ENCODE assay signal across 9 mouse cellular contexts in genomic region chr12:80861916-80862315, GRCm38 (mm10).
A peak's percentile ranks its signal among the peaks of the same experiment; 100 is the strongest.
DNase-seq lines count a peak whose midpoint lies in the region; ATAC-seq and TF ChIP-seq lines count a peak whose summit lies in the region.
"Had no signal": no experiment of that assay in that cellular context is flagged by ENCODE, and none has a peak within 500 bp of the region (broad histone marks: within the 10 kb centered on the region; RNA-seq: fewer than 3 reads in every experiment).

No protein-coding gene starts in this region.

- no peaks in the 10 kb centered on the region for H3K9me3 ChIP-seq in heart, embryonic 15.5 days (replicated peaks)
- H3K9me3 ChIP-seq in liver, embryonic 12.5 days (replicated peaks): no peaks in the 10 kb centered on the region
- no peaks in the 10 kb centered on the region for H3K9me3 ChIP-seq in midbrain, postnatal 0 days (ENCODE audit: low read length)
- H3K9me3 ChIP-seq: liver, embryonic 13.5 days; neural tube, embryonic 12.5 days had no signal

- H3K9ac ChIP-seq in heart, embryonic 15.5 days: no peak overlapping the region
- no peak overlapping the region for H3K9ac ChIP-seq in liver, embryonic 12.5 days
- H3K9ac ChIP-seq in midbrain, postnatal 0 days (replicated peaks; ENCODE audit: low read length, poor library complexity, severe bottlenecking): no peak overlapping the region
- H3K9ac ChIP-seq: liver, embryonic 13.5 days; neural tube, embryonic 12.5 days had no signal

- peaks cover 32% of the 10 kb centered on the region for H3K4me1 ChIP-seq in heart, embryonic 15.5 days (replicated peaks)
- peaks cover 43% of the 10 kb centered on the region for H3K4me1 ChIP-seq in bone marrow macrophage, adult 2 months (ENCODE audit: control insufficient read depth, insufficient read depth, low read length)
- peaks cover 34% of the 10 kb centered on the region for H3K4me1 ChIP-seq in liver, embryonic 12.5 days
- H3K4me1 ChIP-seq in midbrain, postnatal 0 days (ENCODE audit: insufficient read depth, low read length): peaks cover 3% of the 10 kb centered on the region; the same call in 1 of the 2 replicates

- intact Hi-C loops in heart, postnatal 10 days (cut with DNase I): no loop called here

- DNase-seq in heart, postnatal 10 days: no peak
- peak; percentile 98 for DNase-seq in brain, adult 2 months (ENCODE audit: low read depth, low spot score)
- DNase-seq in embryo, embryonic 10.5 days (ENCODE audit: low spot score): peak; percentile 60
- DNase-seq in midbrain, postnatal 0 days (ENCODE audit: low spot score): no peak
- DNase-seq: liver, embryonic 13.5 days had no signal

- no peaks in the 10 kb centered on the region for H3K36me3 ChIP-seq in heart, embryonic 15.5 days
- H3K36me3 ChIP-seq in liver, embryonic 12.5 days: peaks cover 14% of the 10 kb centered on the region
- H3K36me3 ChIP-seq in midbrain, postnatal 0 days (ENCODE audit: insufficient read depth, low read length): no peaks in the 10 kb centered on the region
- H3K36me3 ChIP-seq: neural tube, embryonic 12.5 days had no signal

- TF ChIP-seq CTCF in bone marrow macrophage, adult 2 months (IDR thresholded peaks at IDR 0.05; ENCODE audit: low read depth, low read length): no peak
- TF ChIP-seq CTCF in midbrain, postnatal 0 days (IDR thresholded peaks at IDR 0.05): no peak

- H3K27me3 ChIP-seq in heart, embryonic 15.5 days: no peaks in the 10 kb centered on the region
- no peaks in the 10 kb centered on the region for H3K27me3 ChIP-seq in liver, embryonic 12.5 days (replicated peaks)
- H3K27me3 ChIP-seq in midbrain, postnatal 0 days (ENCODE audit: insufficient read depth, low read length): no peaks in the 10 kb centered on the region
- H3K27me3 ChIP-seq: liver, embryonic 13.5 days; neural tube, embryonic 12.5 days had no signal

- no peak for ATAC-seq in heart, embryonic 15.5 days (replicated peaks; ENCODE audit: insufficient number of reproducible peaks, insufficient read depth, low FRiP score, low read depth)
- ATAC-seq in liver, embryonic 12.5 days: no peak
- ATAC-seq in midbrain, postnatal 0 days (ENCODE audit: low FRiP score): no peak

- H3K27ac ChIP-seq in heart, embryonic 15.5 days: peak overlapping the region; percentile 64
- H3K27ac ChIP-seq in bone marrow macrophage, adult 2 months (ENCODE audit: insufficient read depth, low read depth, low read length): peak overlapping the region; percentile 30
- H3K27ac ChIP-seq in liver, embryonic 12.5 days: no peak overlapping the region
- H3K27ac ChIP-seq in midbrain, postnatal 0 days (ENCODE audit: low read depth, low read length): no peak overlapping the region
- H3K27ac ChIP-seq: liver, embryonic 13.5 days; neural tube, embryonic 12.5 days had no signal

- no peak for TF ChIP-seq POLR2A in bone marrow macrophage, adult 2 months (IDR thresholded peaks at IDR 0.05; ENCODE audit: borderline replicate concordance, low read depth, low read length)

- WGBS in heart, embryonic 15.5 days: 4% methylated on average over 1 of the region's 1 CpGs
- 27% methylated on average over 1 of the region's 1 CpGs for WGBS in liver, embryonic 12.5 days (ENCODE audit: insufficient replicate concordance)
- WGBS in midbrain, postnatal 0 days: 12% methylated on average over 1 of the region's 1 CpGs

- no peak overlapping the region for H3K4me3 ChIP-seq in heart, embryonic 15.5 days
- H3K4me3 ChIP-seq in bone marrow macrophage, adult 2 months (ENCODE audit: insufficient read depth, low read length): no peak overlapping the region
- H3K4me3 ChIP-seq in liver, embryonic 12.5 days: no peak overlapping the region
- H3K4me3 ChIP-seq in midbrain, postnatal 0 days (ENCODE audit: low read depth, low read length): no peak overlapping the region
- H3K4me3 ChIP-seq: liver, embryonic 13.5 days; neural tube, embryonic 12.5 days had no signal

- H3K4me2 ChIP-seq in heart, embryonic 15.5 days: no peak overlapping the region
- H3K4me2 ChIP-seq in liver, embryonic 12.5 days: no peak overlapping the region
- H3K4me2 ChIP-seq in midbrain, postnatal 0 days (ENCODE audit: low read depth, low read length, poor library complexity, severe bottlenecking): no peak overlapping the region
- H3K4me2 ChIP-seq: liver, embryonic 13.5 days; neural tube, embryonic 12.5 days had no signal

Comparison
In these comparisons a context has a peak if more than half of its experiments do, and no peak if none do; other contexts are left out.
1. H3K27ac ChIP-seq: peak in heart, embryonic 15.5 days (single experiment) and bone marrow macrophage, adult 2 months (single experiment); none in liver, embryonic 12.5 days (single experiment) and midbrain, postnatal 0 days (single experiment).
2. DNase-seq: peak in brain, adult 2 months (single experiment) and embryo, embryonic 10.5 days (single experiment); none in heart, postnatal 10 days (0 of 2) and midbrain, postnatal 0 days (single experiment).